In the genomic region with DNA sequence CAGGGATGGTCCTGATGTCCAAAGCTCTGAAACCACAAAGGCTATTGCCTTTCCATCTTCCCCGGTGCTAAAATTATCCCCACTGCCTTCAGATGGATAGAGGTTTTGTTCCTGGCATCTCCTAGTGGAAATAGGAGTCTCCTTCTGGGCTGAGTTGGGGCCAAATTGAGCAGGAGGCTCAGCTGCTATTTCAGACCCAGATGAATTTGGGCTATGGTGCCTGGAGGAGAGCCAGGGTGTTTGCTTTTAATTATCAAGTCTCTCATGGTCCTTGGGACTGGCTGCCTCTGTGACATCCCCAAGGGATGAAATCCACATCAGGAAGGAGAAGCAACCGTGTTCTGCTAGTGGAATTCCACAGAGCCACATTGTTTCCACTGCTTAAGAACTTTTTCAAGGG, we compare ENCODE assay signal across 11 mouse cellular contexts.
DNase-seq lines count a peak whose midpoint lies in the region; ATAC-seq and TF ChIP-seq lines count a peak whose summit lies in the region.
"Had no signal": no experiment of that assay in that cellular context is flagged by ENCODE, and none has a peak within 500 bp of the region (broad histone marks: within the 10 kb centered on the region; RNA-seq: fewer than 3 reads in every experiment).

No protein-coding gene starts in this region.

- H3K4me2 ChIP-seq in forebrain, embryonic 16.5 days (ENCODE audit: low read length): no peak overlapping the region
- no peak overlapping the region for H3K4me2 ChIP-seq in limb, embryonic 14.5 days (replicated peaks; ENCODE audit: low read depth, low read length, severe bottlenecking)
- H3K4me2 ChIP-seq: lung, embryonic 15.5 days; midbrain, embryonic 11.5 days had no signal

- no peaks in the 10 kb centered on the region for H3K9me3 ChIP-seq in forebrain, embryonic 16.5 days (ENCODE audit: control insufficient read depth, low read length)
- H3K9me3 ChIP-seq in forebrain, embryonic 10.5 days: no peaks in the 10 kb centered on the region
- no peaks in the 10 kb centered on the region for H3K9me3 ChIP-seq in limb, embryonic 14.5 days (ENCODE audit: control insufficient read depth, low read length)
- no peaks in the 10 kb centered on the region for H3K9me3 ChIP-seq in limb, embryonic 10.5 days (replicated peaks)
- H3K9me3 ChIP-seq: lung, embryonic 15.5 days had no signal

- H3K36me3 ChIP-seq in forebrain, embryonic 16.5 days (ENCODE audit: control insufficient read depth, insufficient read depth): no peaks in the 10 kb centered on the region
- H3K36me3 ChIP-seq in forebrain, embryonic 10.5 days (replicated peaks): no peaks in the 10 kb centered on the region
- H3K36me3 ChIP-seq in limb, embryonic 14.5 days (ENCODE audit: control insufficient read depth, insufficient read depth, low read length): no peaks in the 10 kb centered on the region
- no peaks in the 10 kb centered on the region for H3K36me3 ChIP-seq in limb, embryonic 10.5 days
- H3K36me3 ChIP-seq: lung, embryonic 15.5 days had no signal

- H3K4me1 ChIP-seq in forebrain, embryonic 16.5 days (replicated peaks; ENCODE audit: control insufficient read depth, insufficient read depth, low read length): no peaks in the 10 kb centered on the region; the same call in 1 of the 2 replicates
- no peaks in the 10 kb centered on the region for H3K4me1 ChIP-seq in forebrain, embryonic 10.5 days
- no peaks in the 10 kb centered on the region for H3K4me1 ChIP-seq in limb, embryonic 14.5 days (ENCODE audit: control insufficient read depth, insufficient read depth, low read length)
- H3K4me1 ChIP-seq in limb, embryonic 10.5 days: no peaks in the 10 kb centered on the region
- H3K4me1 ChIP-seq: lung, embryonic 15.5 days had no signal

- peak overlapping the region; percentile 57 for H3K27ac ChIP-seq in forebrain, embryonic 16.5 days (ENCODE audit: low read length)
- H3K27ac ChIP-seq in forebrain, embryonic 10.5 days: no peak overlapping the region
- H3K27ac ChIP-seq in limb, embryonic 14.5 days (replicated peaks; ENCODE audit: low read depth, low read length): no peak overlapping the region
- no peak overlapping the region for H3K27ac ChIP-seq in limb, embryonic 10.5 days
- H3K27ac ChIP-seq: lung, embryonic 15.5 days had no signal

- no peak for DNase-seq in forebrain, embryonic 10.5 days (ENCODE audit: extremely low spot score, low spot score)
- peak; percentile 37 for DNase-seq in limb, embryonic 14.5 days (ENCODE audit: low spot score)
- no peak for DNase-seq in limb, embryonic 10.5 days (ENCODE audit: low spot score)
- DNase-seq in gastrocnemius, postnatal 10 days: peak; percentile 59
- peak; percentile 32 for DNase-seq in telencephalon, adult 2 months (ENCODE audit: low read depth, low spot score)
- DNase-seq in adipocyte (ENCODE audit: low spot score): no peak
- DNase-seq in kidney, adult 8-10 months: no peak
- DNase-seq: adrenal gland, postnatal 25 days had no signal

- no peak overlapping the region for H3K9ac ChIP-seq in forebrain, embryonic 16.5 days (replicated peaks; ENCODE audit: low read depth, low read length)
- no peak overlapping the region for H3K9ac ChIP-seq in limb, embryonic 14.5 days (ENCODE audit: low read depth, low read length, severe bottlenecking)
- H3K9ac ChIP-seq: lung, embryonic 15.5 days had no signal

- TF ChIP-seq POLR2A in limb, embryonic 14.5 days (IDR thresholded peaks at IDR 0.05; ENCODE audit: borderline replicate concordance, extremely low read depth, insufficient read depth, insufficient read length): no peak

- no peaks in the 10 kb centered on the region for H3K27me3 ChIP-seq in forebrain, embryonic 16.5 days (replicated peaks; ENCODE audit: control insufficient read depth, insufficient read depth, low read length)
- no peaks in the 10 kb centered on the region for H3K27me3 ChIP-seq in forebrain, embryonic 10.5 days (ENCODE audit: poor library complexity, severe bottlenecking)
- no peaks in the 10 kb centered on the region for H3K27me3 ChIP-seq in limb, embryonic 14.5 days (ENCODE audit: control insufficient read depth, insufficient read depth, low read length)
- H3K27me3 ChIP-seq in limb, embryonic 10.5 days (ENCODE audit: low read depth, poor library complexity, severe bottlenecking): no peaks in the 10 kb centered on the region
- H3K27me3 ChIP-seq: lung, embryonic 15.5 days had no signal

- peak; percentile 33; the same call in 1 of the 2 replicates for ATAC-seq in forebrain, embryonic 16.5 days
- no peak for ATAC-seq in limb, embryonic 14.5 days (ENCODE audit: low FRiP score, low read depth)

- WGBS in forebrain, embryonic 16.5 days: 46% methylated on average over 2 of the region's 2 CpGs
- 73% methylated on average over 2 of the region's 2 CpGs for WGBS in forebrain, embryonic 10.5 days
- 40% methylated on average over 2 of the region's 2 CpGs for WGBS in limb, embryonic 14.5 days
- 71% methylated on average over 2 of the region's 2 CpGs for WGBS in limb, embryonic 10.5 days

- H3K4me3 ChIP-seq in forebrain, embryonic 16.5 days (replicated peaks; ENCODE audit: low read length): no peak overlapping the region
- H3K4me3 ChIP-seq in forebrain, embryonic 10.5 days: no peak overlapping the region
- no peak overlapping the region for H3K4me3 ChIP-seq in limb, embryonic 14.5 days (replicated peaks; ENCODE audit: low read length)
- H3K4me3 ChIP-seq in limb, embryonic 10.5 days: no peak overlapping the region
- H3K4me3 ChIP-seq: lung, embryonic 15.5 days had no signal

Comparison
In these comparisons a context has a peak if more than half of its experiments do, and no peak if none do; other contexts are left out.
1. DNase-seq: peak in limb, embryonic 14.5 days (single experiment), gastrocnemius, postnatal 10 days (single experiment) and telencephalon, adult 2 months (single experiment); none in forebrain, embryonic 10.5 days (single experiment), limb, embryonic 10.5 days (single experiment), adipocyte (single experiment) and kidney, adult 8-10 months (0 of 2).